Mouse (Mus musculus): Measurements from ENCODE around the gene Nek6. TPM values are rescaled to one million over a fixed set of nuclear protein-coding genes. Genes with fewer than 3 reads are reported as not detected.

Gene Nek6
- polyA plus RNA-seq, 1 experiment from 2014 or later, result 60.8 TPM

GRCm38 (mm10) chr2:38523781-38524445 is 12.5 kb downstream of the Nek6 start:
- Histone ChIP-seq H3K4me1 (replicated peaks) (peaks cover 42% of the 10 kb centered on the region), H3K4me3 (no peak overlapping the region), H3K9ac (no peak overlapping the region), H3K4me2 (no peak overlapping the region), H3K27ac (no peak overlapping the region), H3K9me3 (replicated peaks) (no peaks in the 10 kb centered on the region), H3K36me3 (no peaks in the 10 kb centered on the region), H3K27me3 (no peaks in the 10 kb centered on the region)
- WGBS, result 79% methylated on average over 10 of the region's 10 CpGs
- ATAC-seq (replicated peaks; ENCODE audit: insufficient number of reproducible peaks, insufficient read depth, low FRiP score, low read depth), result no peak

- Histone ChIP-seq H3K4me3 (no peak overlapping the region), H3K27me3 (no peaks in the 10 kb centered on the region), H3K4me1 (replicated peaks) (peaks cover 45% of the 10 kb centered on the region), H3K9ac (no peak overlapping the region), H3K4me2 (no peak overlapping the region), H3K27ac (no peak overlapping the region), H3K36me3 (no peaks in the 10 kb centered on the region), H3K9me3 (replicated peaks) (no peaks in the 10 kb centered on the region)
- no peak for ATAC-seq (replicated peaks; ENCODE audit: insufficient number of reproducible peaks, insufficient read depth, low FRiP score, low read depth)
- 90% methylated on average over 3 of the region's 3 CpGs for WGBS
Observed at GRCm38 (mm10) chr2:38525034-38525433, 13.6 kb downstream of the Nek6 start.

- 50% methylated on average over 14 of the region's 14 CpGs for WGBS
- H3K36me3 ChIP-seq, result no peaks in the 10 kb centered on the region
- ATAC-seq (replicated peaks; ENCODE audit: insufficient number of reproducible peaks, insufficient read depth, low FRiP score, low read depth), result no peak
- no peaks in the 10 kb centered on the region for H3K27me3 ChIP-seq
- peak overlapping the region; percentile 93 for H3K27ac ChIP-seq
- H3K9ac ChIP-seq, result no peak overlapping the region
- 0 out of 2 replicates have a peak overlapping the region, but pooled peaks have one; percentile 28 for H3K4me2 ChIP-seq
- H3K4me1 ChIP-seq (replicated peaks), result peaks cover 67% of the 10 kb centered on the region
- no peaks in the 10 kb centered on the region for H3K9me3 ChIP-seq (replicated peaks)
- H3K4me3 ChIP-seq, result no peak overlapping the region
Observed at GRCm38 (mm10) chr2:38529582-38530152, 18.2 kb downstream of the Nek6 start.

GRCm38 (mm10) chr2:38530955-38531381 is 19.5 kb downstream of the Nek6 start:
- peak; percentile 74 for ATAC-seq (replicated peaks; ENCODE audit: insufficient number of reproducible peaks, insufficient read depth, low FRiP score, low read depth)
- Histone ChIP-seq H3K9ac (no peak overlapping the region), H3K4me1 (replicated peaks) (peaks cover 79% of the 10 kb centered on the region), H3K9me3 (replicated peaks) (no peaks in the 10 kb centered on the region), H3K4me2 (peak overlapping the region; percentile 28), H3K27ac (peak overlapping the region; percentile 93), H3K27me3 (no peaks in the 10 kb centered on the region), H3K4me3 (no peak overlapping the region), H3K36me3 (no peaks in the 10 kb centered on the region)
- 2% methylated on average over 6 of the region's 6 CpGs for WGBS

- no peaks in the 10 kb centered on the region for H3K27me3 ChIP-seq
- WGBS, result 14% methylated on average over 6 of the region's 6 CpGs
- H3K9me3 ChIP-seq (replicated peaks), result no peaks in the 10 kb centered on the region
- peak overlapping the region; percentile 15; the same call in 1 of the 2 replicates for H3K4me2 ChIP-seq
- H3K4me3 ChIP-seq, result no peak overlapping the region
- H3K27ac ChIP-seq, result peak overlapping the region; percentile 93
- H3K4me1 ChIP-seq (replicated peaks), result peaks cover 96% of the 10 kb centered on the region
- ATAC-seq (replicated peaks; ENCODE audit: insufficient number of reproducible peaks, insufficient read depth, low FRiP score, low read depth), result peak; percentile 41
- no peak overlapping the region for H3K9ac ChIP-seq
- H3K36me3 ChIP-seq, result no peaks in the 10 kb centered on the region
Observed at GRCm38 (mm10) chr2:38533322-38533721, 21.9 kb downstream of the Nek6 start.

GRCm38 (mm10) chr2:38533767-38534166 is 22.3 kb downstream of the Nek6 start:
- Histone ChIP-seq H3K9me3 (replicated peaks) (no peaks in the 10 kb centered on the region), H3K4me3 (no peak overlapping the region), H3K4me2 (peak overlapping the region; percentile 15; the same call in 1 of the 2 replicates), H3K27me3 (no peaks in the 10 kb centered on the region), H3K36me3 (no peaks in the 10 kb centered on the region), H3K9ac (no peak overlapping the region), H3K4me1 (replicated peaks) (peaks cover 92% of the 10 kb centered on the region), H3K27ac (peak overlapping the region; percentile 93)
- no peak for ATAC-seq (replicated peaks; ENCODE audit: insufficient number of reproducible peaks, insufficient read depth, low FRiP score, low read depth)
- WGBS, result 33% methylated on average over 6 of the region's 6 CpGs

- H3K36me3 ChIP-seq, result no peaks in the 10 kb centered on the region
- ATAC-seq (replicated peaks; ENCODE audit: insufficient number of reproducible peaks, insufficient read depth, low FRiP score, low read depth), result no peak
- WGBS, result 83% methylated on average over 5 of the region's 5 CpGs
- no peaks in the 10 kb centered on the region for H3K9me3 ChIP-seq (replicated peaks)
- H3K9ac ChIP-seq, result no peak overlapping the region
- H3K4me1 ChIP-seq (replicated peaks), result peaks cover 86% of the 10 kb centered on the region
- no peaks in the 10 kb centered on the region for H3K27me3 ChIP-seq
- H3K4me3 ChIP-seq, result no peak overlapping the region
- H3K4me2 ChIP-seq, result no peak overlapping the region
- H3K27ac ChIP-seq, result peak overlapping the region; percentile 93
Observed at GRCm38 (mm10) chr2:38534241-38534940, 22.9 kb downstream of the Nek6 start.

- Histone ChIP-seq H3K36me3 (no peaks in the 10 kb centered on the region), H3K4me2 (no peak overlapping the region), H3K4me3 (no peak overlapping the region), H3K27me3 (no peaks in the 10 kb centered on the region), H3K9ac (no peak overlapping the region), H3K9me3 (replicated peaks) (no peaks in the 10 kb centered on the region), H3K4me1 (replicated peaks) (peaks cover 85% of the 10 kb centered on the region), H3K27ac (peak overlapping the region; percentile 48)
- ATAC-seq (replicated peaks; ENCODE audit: insufficient number of reproducible peaks, insufficient read depth, low FRiP score, low read depth), result no peak
- WGBS, result 74% methylated on average over 8 of the region's 8 CpGs
Observed at GRCm38 (mm10) chr2:38535051-38535450, 23.6 kb downstream of the Nek6 start.

- Histone ChIP-seq H3K4me3 (no peak overlapping the region), H3K4me2 (peak overlapping the region; percentile 5; the same call in 1 of the 2 replicates), H3K36me3 (no peaks in the 10 kb centered on the region), H3K27me3 (no peaks in the 10 kb centered on the region), H3K27ac (peak overlapping the region; percentile 48), H3K4me1 (replicated peaks) (peaks cover 85% of the 10 kb centered on the region), H3K9ac (no peak overlapping the region), H3K9me3 (replicated peaks) (no peaks in the 10 kb centered on the region)
- no peak for ATAC-seq (replicated peaks; ENCODE audit: insufficient number of reproducible peaks, insufficient read depth, low FRiP score, low read depth)
- 44% methylated on average over 14 of the region's 14 CpGs for WGBS
Observed at GRCm38 (mm10) chr2:38535521-38536220, 24.2 kb downstream of the Nek6 start.

- ATAC-seq (replicated peaks; ENCODE audit: insufficient number of reproducible peaks, insufficient read depth, low FRiP score, low read depth), result no peak; the same call in 1 of the 2 replicates
- H3K36me3 ChIP-seq, result no peaks in the 10 kb centered on the region
- peaks cover 85% of the 10 kb centered on the region for H3K4me1 ChIP-seq (replicated peaks)
- H3K27ac ChIP-seq, result peak overlapping the region; percentile 48
- no peaks in the 10 kb centered on the region for H3K27me3 ChIP-seq
- 41% methylated on average over 8 of the region's 8 CpGs for WGBS
- no peak overlapping the region for H3K4me3 ChIP-seq
- no peaks in the 10 kb centered on the region for H3K9me3 ChIP-seq (replicated peaks)
- H3K4me2 ChIP-seq, result peak overlapping the region; percentile 5; the same call in 1 of the 2 replicates
- no peak overlapping the region for H3K9ac ChIP-seq
Observed at GRCm38 (mm10) chr2:38536331-38536731, 24.9 kb downstream of the Nek6 start.

GRCm38 (mm10) chr2:38539677-38540076 is 28.2 kb downstream of the Nek6 start:
- Histone ChIP-seq H3K27ac (no peak overlapping the region), H3K9ac (no peak overlapping the region), H3K4me2 (no peak overlapping the region), H3K4me3 (no peak overlapping the region), H3K4me1 (replicated peaks) (peaks cover 73% of the 10 kb centered on the region), H3K36me3 (no peaks in the 10 kb centered on the region), H3K27me3 (no peaks in the 10 kb centered on the region), H3K9me3 (replicated peaks) (no peaks in the 10 kb centered on the region)
- ATAC-seq (replicated peaks; ENCODE audit: insufficient number of reproducible peaks, insufficient read depth, low FRiP score, low read depth), result no peak
- WGBS, result 83% methylated on average over 9 of the region's 9 CpGs

Data from heart, embryonic 15.5 days (tissue).